Mouse (Mus musculus) embryonic facial prominence, embryonic 14.5 days (tissue): ENCODE results near the gene Cdk11b. TPM values are rescaled to one million over a fixed set of nuclear protein-coding genes. Genes with fewer than 3 reads are reported as not detected.
"Not testable (repeated sequence)": the region's sequence is repeated elsewhere in the genome, so short reads cannot be mapped to it uniquely, and the experiment has no call there.

Experiments
- ATAC-seq: fragments of 200-750 bp; cut with Nextera tagmentation; 2 replicates; pipeline ENCODE4 v1.8.0; 2017; ENCODE audit warnings: low read depth, moderate number of reproducible peaks, moderate TSS enrichment
- DNase-seq: peaks from one replicate; pipeline ENCODE4 v3.0.0-alpha.2; 2015; ENCODE audit warnings: low spot score
- H3K27ac ChIP-seq: fragments of 300-500 bp; sonication (generic); replicated peaks from 2 replicates; pipeline ENCODE4 v1.5.1; 2014; ENCODE audit warnings: low read depth, mild to moderate bottlenecking, low read length, moderate library complexity
- H3K27me3 ChIP-seq: fragments of 300-500 bp; sonication (generic); replicated peaks from 2 replicates; pipeline ENCODE4 v1.6.1; 2014; ENCODE audit warnings: low read length; ENCODE audit not compliant: control insufficient read depth, insufficient read depth
- H3K36me3 ChIP-seq: fragments of 300-500 bp; sonication (generic); 2 replicates; pipeline ENCODE4 v1.6.1; 2014; ENCODE audit warnings: low read length, mixed read lengths; ENCODE audit not compliant: control insufficient read depth, insufficient read depth
- H3K4me1 ChIP-seq: fragments of 300-500 bp; sonication (generic); 2 replicates; pipeline ENCODE4 v1.6.1; 2014; ENCODE audit warnings: antibody characterized with exemption, low read length; ENCODE audit not compliant: control insufficient read depth, insufficient read depth
- H3K4me2 ChIP-seq: fragments of 300-500 bp; sonication (generic); 2 replicates; pipeline ENCODE4 v1.6.1; 2014; ENCODE audit warnings: low read depth, mild to moderate bottlenecking, low read length, moderate library complexity, mixed read lengths
- H3K4me3 ChIP-seq: fragments of 300-500 bp; sonication (generic); 2 replicates; pipeline ENCODE4 v1.5.1; 2014; ENCODE audit warnings: low read depth, mild to moderate bottlenecking, low read length
- H3K9ac ChIP-seq: fragments of 300-500 bp; sonication (generic); 2 replicates; pipeline ENCODE4 v1.6.1; 2014; ENCODE audit warnings: low read depth, mild to moderate bottlenecking, low read length, moderate library complexity, mixed read lengths
- H3K9me3 ChIP-seq: fragments of 300-500 bp; sonication (generic); 2 replicates; pipeline ENCODE4 v1.6.1; 2016; ENCODE audit warnings: low read length; ENCODE audit not compliant: control insufficient read depth
- WGBS: fragments of 180-500 bp; shearing (Covaris S2); extraction: QIAGEN DNeasy Blood & Tissue Kit; methylation state at CpG from one replicate; pipeline ENCODE4 v1.1.7; 2014; 5-methylcytosine and 5-hydroxymethylcytosine counted together
- polyA plus RNA-seq: library from polyadenylated mRNA; unstranded; fragments of >200 nt; fragmentation: Nextera tagmentation; extraction: Ambion mirVana; gene quantifications from 2 replicates; pipeline ENCODE4 v1.2.1, GENCODE M21; 2014

Gene Cdk11b
- polyA plus RNA-seq, 1 experiment from 2014 or later, result 47.1 TPM

- no peak for ATAC-seq
- Histone ChIP-seq H3K27me3 (no peaks in the 10 kb centered on the region), H3K4me3 (no peak overlapping the region)
Measured at GRCm38 (mm10) chr4:155635766-155636499, 11.3 kb downstream of the Cdk11b start.

GRCm38 (mm10) chr4:155643531-155643930 is 18.9 kb downstream of the Cdk11b start:
- Histone ChIP-seq H3K27me3 (no peaks in the 10 kb centered on the region), H3K36me3 (peaks cover 84% of the 10 kb centered on the region), H3K4me3 (no peak overlapping the region), H3K9ac (no peak overlapping the region), H3K27ac (no peak overlapping the region), H3K9me3 (no peaks in the 10 kb centered on the region), H3K4me1 (no peaks in the 10 kb centered on the region), H3K4me2 (no peak overlapping the region)
- no peak for ATAC-seq
- WGBS, result 88% methylated on average over 1 of the region's 1 CpGs
- no peak for DNase-seq

More at GRCm38 (mm10) chr4:155635766-155636499, 11.3 kb downstream of the Cdk11b start:
- H3K9me3 ChIP-seq, result no peaks in the 10 kb centered on the region
- H3K27ac ChIP-seq, result no peak overlapping the region
- no peak overlapping the region for H3K9ac ChIP-seq
- no peak for DNase-seq
- H3K36me3 ChIP-seq, result peaks cover 95% of the 10 kb centered on the region
- H3K4me1 ChIP-seq, result no peaks in the 10 kb centered on the region
- H3K4me2 ChIP-seq, result no peak overlapping the region

- H3K4me2 ChIP-seq, H3K27me3 ChIP-seq, DNase-seq, H3K27ac ChIP-seq, H3K4me3 ChIP-seq, H3K9me3 ChIP-seq, H3K4me1 ChIP-seq, H3K9ac ChIP-seq, ATAC-seq: not testable (repeated sequence)
- 95% methylated on average over 2 of the region's 2 CpGs for WGBS
- H3K36me3 ChIP-seq, result peaks cover 87% of the 10 kb centered on the region
Measured at GRCm38 (mm10) chr4:155645308-155645707, 20.7 kb downstream of the Cdk11b start, which contains the start of gene Gm10563. Gm10563 (minus strand) TSS chr4:155645408.

- H3K9me3 ChIP-seq, result no peaks in the 10 kb centered on the region
- 91% methylated on average over 5 of the region's 5 CpGs for WGBS
- H3K9ac ChIP-seq, result no peak overlapping the region
- peaks cover 87% of the 10 kb centered on the region for H3K36me3 ChIP-seq
- H3K27ac ChIP-seq, result no peak overlapping the region
- no peak for DNase-seq
- no peak for ATAC-seq
- H3K4me3 ChIP-seq, result no peak overlapping the region
- no peaks in the 10 kb centered on the region for H3K4me1 ChIP-seq
- no peak overlapping the region for H3K4me2 ChIP-seq
- H3K27me3 ChIP-seq, result no peaks in the 10 kb centered on the region
Measured at GRCm38 (mm10) chr4:155645721-155646120, 21.1 kb downstream of the Cdk11b start.

GRCm38 (mm10) chr4:155649355-155649754 is 24.7 kb downstream of the Cdk11b start:
- Histone ChIP-seq H3K27me3 (peaks cover 21% of the 10 kb centered on the region), H3K4me3 (no peak overlapping the region), H3K27ac (no peak overlapping the region), H3K9me3 (no peaks in the 10 kb centered on the region), H3K4me1 (peaks cover 13% of the 10 kb centered on the region), H3K4me2 (no peak overlapping the region), H3K36me3 (peaks cover 64% of the 10 kb centered on the region), H3K9ac (no peak overlapping the region)
- WGBS, result 94% methylated on average over 11 of the region's 11 CpGs
- no peak for DNase-seq
- ATAC-seq, result no peak

GRCm38 (mm10) chr4:155651553-155652269 is 27.1 kb downstream of the Cdk11b start:
- DNase-seq, result peak; percentile 33
- no peak for ATAC-seq
- no peaks in the 10 kb centered on the region for H3K9me3 ChIP-seq
- peaks cover 56% of the 10 kb centered on the region for H3K36me3 ChIP-seq
- peak overlapping the region; percentile 70 for H3K4me2 ChIP-seq
- H3K4me3 ChIP-seq, result 0 out of 2 replicates have a peak overlapping the region, but pooled peaks have one; percentile 44
- H3K9ac ChIP-seq, result no peak overlapping the region
- no peak overlapping the region for H3K27ac ChIP-seq
- H3K27me3 ChIP-seq, result peaks cover 33% of the 10 kb centered on the region
- 64% methylated on average over 15 of the region's 15 CpGs for WGBS
- H3K4me1 ChIP-seq, result peaks cover 20% of the 10 kb centered on the region

GRCm38 (mm10) chr4:155652283-155653085 is 27.8 kb downstream of the Cdk11b start:
- 27% methylated on average over 30 of the region's 36 CpGs for WGBS
- DNase-seq (no peak), ATAC-seq (no peak)
- peak overlapping the region; percentile 70 for H3K4me2 ChIP-seq
- no peaks in the 10 kb centered on the region for H3K9me3 ChIP-seq
- peaks cover 56% of the 10 kb centered on the region for H3K36me3 ChIP-seq
- H3K4me3 ChIP-seq, result peak overlapping the region; percentile 44
- peaks cover 20% of the 10 kb centered on the region for H3K4me1 ChIP-seq
- no peak overlapping the region for H3K27ac ChIP-seq
- H3K9ac ChIP-seq, result peak overlapping the region; percentile 58
- peaks cover 33% of the 10 kb centered on the region for H3K27me3 ChIP-seq

GRCm38 (mm10) chr4:155653086-155653450 is 28.4 kb downstream of the Cdk11b start, which contains the start of gene Mmp23:
Mmp23 (minus strand) TSS chr4:155653384.
- Histone ChIP-seq H3K27ac (no peak within 1 kb of the TSS), H3K36me3 (peaks cover 56% of the 10 kb centered on the region), H3K9ac (peak within 1 kb of the TSS; percentile 58), H3K4me2 (peak within 1 kb of the TSS; percentile 70), H3K27me3 (peaks cover 33% of the 10 kb centered on the region), H3K4me1 (peaks cover 20% of the 10 kb centered on the region), H3K9me3 (no peaks in the 10 kb centered on the region), H3K4me3 (peak within 1 kb of the TSS; percentile 44)
- WGBS, result 0% methylated on average over 19 of the region's 33 CpGs
- peak; percentile 81 for ATAC-seq
- DNase-seq, result peak; percentile 81
